Mouse (Mus musculus) erythroblast, embryonic 14.5 days (primary cell): ENCODE measurements around the gene Epb41l2. TPM values are rescaled to one million over a fixed set of nuclear protein-coding genes. Genes with fewer than 3 reads are reported as not detected.

Experiments used
- H3K27me3 ChIP-seq: 2 replicates; pipeline ENCODE4 v1.6.1; 2012; ENCODE audit warnings: inconsistent platforms; ENCODE audit not compliant: control insufficient read depth
- H3K36me3 ChIP-seq: 2 replicates; pipeline ENCODE4 v1.6.1; 2012; ENCODE audit warnings: mild to moderate bottlenecking, inconsistent platforms; ENCODE audit not compliant: control insufficient read depth
- H3K4me1 ChIP-seq: 2 replicates; pipeline ENCODE4 v1.6.1; 2012; ENCODE audit warnings: inconsistent platforms; ENCODE audit not compliant: control insufficient read depth
- H3K4me3 ChIP-seq: replicated peaks from 2 replicates; pipeline ENCODE3; 2012; ENCODE audit warnings: moderate library complexity, mild to moderate bottlenecking, inconsistent platforms
- H3K9me3 ChIP-seq: 2 replicates; pipeline ENCODE4 v1.6.1; 2012; ENCODE audit warnings: low read length, inconsistent platforms, mixed read lengths; ENCODE audit not compliant: control insufficient read depth
- GATA1 ChIP-seq: IDR thresholded peaks from 2 replicates; pipeline ENCODE4 v1.6.1; 2012; ENCODE audit warnings: low read length, inconsistent platforms, mixed read lengths
- TAL1 ChIP-seq: IDR thresholded peaks from 3 replicates; pipeline ENCODE4 v1.6.1; 2012; ENCODE audit warnings: low read length, inconsistent platforms, mixed read lengths
- polyA plus RNA-seq: library from polyadenylated mRNA; stranded (reverse); fragments of >175 nt; gene quantifications from 2 replicates; pipeline ENCODE4 v1.2.3, GENCODE M21; 2012

Gene Epb41l2
- polyA plus RNA-seq, 1 experiment, result 0.48 TPM

DNA sequence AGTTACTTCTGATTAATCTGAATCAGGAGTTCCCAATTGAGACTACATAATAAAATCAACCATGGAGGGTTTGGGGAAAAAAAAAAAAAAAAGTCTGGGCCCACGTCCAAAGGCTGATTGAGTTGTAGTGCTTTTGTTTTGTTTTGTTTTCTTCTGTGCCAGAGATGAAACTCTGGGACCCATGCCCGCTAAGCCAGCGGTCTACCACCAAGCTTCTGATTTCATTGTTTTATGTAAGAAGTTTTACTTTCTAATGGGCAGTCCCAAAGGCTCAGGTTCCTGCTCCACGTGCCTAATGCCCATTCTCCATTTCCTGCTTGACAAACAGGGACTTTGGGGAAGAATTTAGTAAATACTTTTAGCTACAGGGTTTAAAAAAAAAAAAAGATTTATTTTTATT is 33.9 kb upstream of the Epb41l2 start:
- no peak for TF ChIP-seq TAL1
- TF ChIP-seq GATA1, result no peak

GRCm38 (mm10) chr10:25327511-25327910 is 32.1 kb upstream of the Epb41l2 start:
- no peaks in the 10 kb centered on the region for H3K4me1 ChIP-seq
- H3K36me3 ChIP-seq, result no peaks in the 10 kb centered on the region
- H3K4me3 ChIP-seq, result no peak overlapping the region
- no peaks in the 10 kb centered on the region for H3K9me3 ChIP-seq
- no peaks in the 10 kb centered on the region for H3K27me3 ChIP-seq
- TF ChIP-seq GATA1, result no peak
- no peak for TF ChIP-seq TAL1

More for the DNA sequence above, 33.9 kb upstream of the Epb41l2 start:
- no peaks in the 10 kb centered on the region for H3K9me3 ChIP-seq
- no peak overlapping the region for H3K4me3 ChIP-seq
- H3K36me3 ChIP-seq, result no peaks in the 10 kb centered on the region
- H3K4me1 ChIP-seq, result no peaks in the 10 kb centered on the region
- no peaks in the 10 kb centered on the region for H3K27me3 ChIP-seq

DNA sequence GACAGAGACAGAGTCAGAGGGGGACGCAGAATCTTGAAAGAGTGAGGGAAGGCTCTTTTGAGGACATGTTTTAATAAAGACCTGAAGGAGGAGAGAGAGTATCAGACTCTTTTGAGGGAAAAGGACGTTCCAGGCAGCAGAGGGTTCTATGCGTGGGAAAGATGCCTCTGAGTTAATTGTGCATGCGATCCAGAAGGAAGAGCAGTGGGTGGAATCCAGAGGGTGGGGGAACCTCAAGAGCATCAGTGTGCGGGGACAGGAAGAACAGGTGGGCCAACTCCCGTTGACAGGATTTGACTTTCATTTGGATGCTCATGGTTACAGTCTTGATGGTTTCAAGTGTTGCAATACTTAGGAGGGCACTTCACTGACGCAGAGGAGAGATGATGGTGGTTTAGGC is 29.5 kb upstream of the Epb41l2 start:
- H3K4me3 ChIP-seq, result no peak overlapping the region
- no peaks in the 10 kb centered on the region for H3K36me3 ChIP-seq
- H3K27me3 ChIP-seq, result no peaks in the 10 kb centered on the region
- no peaks in the 10 kb centered on the region for H3K4me1 ChIP-seq
- H3K9me3 ChIP-seq, result no peaks in the 10 kb centered on the region
- TF ChIP-seq GATA1, result no peak
- no peak for TF ChIP-seq TAL1

DNA sequence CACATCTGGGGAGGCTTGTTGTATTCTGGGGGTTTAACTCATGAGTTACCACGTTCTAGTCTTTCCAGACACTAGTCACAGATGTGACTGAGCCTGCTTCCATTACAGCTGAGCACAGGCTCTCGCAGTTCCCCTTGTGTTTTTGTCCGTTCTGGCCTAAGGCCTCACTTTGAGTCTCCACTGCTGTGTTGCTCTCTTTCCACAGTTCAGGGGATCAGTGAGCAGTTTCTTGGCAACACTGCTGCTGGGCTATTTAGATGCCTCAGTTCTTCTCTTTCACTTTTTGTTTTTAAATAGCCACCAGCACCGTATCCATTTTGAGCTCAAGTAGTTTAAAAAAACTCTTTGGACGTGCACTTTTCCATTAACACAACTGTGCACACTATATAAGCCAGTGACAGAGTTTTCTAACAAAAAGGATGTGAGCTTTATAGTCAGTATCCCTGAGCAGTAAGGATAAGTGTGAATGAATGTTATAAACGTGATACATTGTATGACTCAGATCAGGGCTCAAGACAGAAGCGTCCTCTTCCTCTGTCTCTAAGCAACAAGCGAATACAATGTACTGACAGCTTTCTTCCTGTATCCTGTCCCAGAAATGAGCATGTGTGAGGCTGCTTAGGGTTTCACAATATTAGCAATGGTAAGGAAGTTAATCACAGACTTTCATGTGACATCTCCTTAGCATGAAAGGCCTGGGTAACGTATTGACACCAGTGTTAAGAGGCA is 28.1 kb upstream of the Epb41l2 start:
- H3K27me3 ChIP-seq, result no peaks in the 10 kb centered on the region
- TF ChIP-seq GATA1 (no peak), TAL1 (no peak)
- no peaks in the 10 kb centered on the region for H3K9me3 ChIP-seq
- H3K4me1 ChIP-seq, result no peaks in the 10 kb centered on the region
- no peaks in the 10 kb centered on the region for H3K36me3 ChIP-seq
- no peak overlapping the region for H3K4me3 ChIP-seq

- Histone ChIP-seq H3K4me1 (no peaks in the 10 kb centered on the region), H3K36me3 (no peaks in the 10 kb centered on the region), H3K27me3 (no peaks in the 10 kb centered on the region), H3K9me3 (no peaks in the 10 kb centered on the region), H3K4me3 (no peak overlapping the region)
- no peak for TF ChIP-seq GATA1
- no peak for TF ChIP-seq TAL1
Measured at GRCm38 (mm10) chr10:25333390-25334079, 26.1 kb upstream of the Epb41l2 start.

DNA sequence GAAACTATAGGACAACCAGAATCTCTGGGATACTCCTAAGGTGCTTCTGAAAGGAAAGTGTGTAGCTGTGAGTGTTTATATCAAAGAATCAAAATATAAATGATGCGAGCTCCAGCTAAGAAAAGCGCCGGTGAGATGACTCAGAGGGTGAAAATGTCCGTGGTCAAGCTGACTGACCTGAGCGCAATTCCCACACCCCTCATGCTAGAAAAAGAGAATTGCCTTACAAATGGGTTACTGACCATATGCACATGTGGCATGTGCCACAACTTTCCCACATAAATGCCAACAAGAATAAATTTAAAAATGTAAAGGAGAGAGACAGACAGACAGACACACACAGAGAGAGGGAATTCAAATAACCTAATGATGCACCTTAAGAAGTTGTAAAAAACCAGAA is 18.9 kb upstream of the Epb41l2 start:
- TF ChIP-seq TAL1, result no peak
- TF ChIP-seq GATA1, result no peak

DNA sequence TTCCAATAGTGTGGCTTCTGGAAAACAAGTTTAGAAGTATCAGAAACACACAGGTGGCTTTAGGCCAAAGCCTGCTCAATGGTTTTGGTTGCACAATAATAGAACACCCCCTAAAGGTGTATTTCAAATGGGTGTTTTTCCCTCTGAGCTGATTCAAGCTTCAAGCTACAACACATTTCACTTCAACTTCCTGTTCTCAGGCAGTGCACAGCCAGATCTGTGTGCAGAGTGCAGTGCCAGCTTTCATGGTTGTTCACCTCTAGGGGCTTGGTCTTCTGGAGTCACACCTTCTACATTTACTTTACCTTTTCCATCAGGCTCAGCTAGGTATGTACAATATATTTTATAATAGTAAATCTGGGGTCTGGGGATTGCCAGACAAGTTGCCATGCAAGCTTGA is 16.8 kb upstream of the Epb41l2 start:
- H3K36me3 ChIP-seq, result no peaks in the 10 kb centered on the region
- H3K4me3 ChIP-seq, result no peak overlapping the region
- TF ChIP-seq TAL1 (no peak), GATA1 (no peak)
- H3K9me3 ChIP-seq, result no peaks in the 10 kb centered on the region
- 0 out of 2 replicates have a peak, but pooled peaks cover 1% of the 10 kb centered on the region for H3K4me1 ChIP-seq
- no peaks in the 10 kb centered on the region for H3K27me3 ChIP-seq

More for the DNA sequence above, 18.9 kb upstream of the Epb41l2 start:
- Histone ChIP-seq H3K9me3 (no peaks in the 10 kb centered on the region), H3K4me3 (no peak overlapping the region), H3K27me3 (no peaks in the 10 kb centered on the region), H3K4me1 (0 out of 2 replicates have a peak, but pooled peaks cover 1% of the 10 kb centered on the region), H3K36me3 (no peaks in the 10 kb centered on the region)

DNA sequence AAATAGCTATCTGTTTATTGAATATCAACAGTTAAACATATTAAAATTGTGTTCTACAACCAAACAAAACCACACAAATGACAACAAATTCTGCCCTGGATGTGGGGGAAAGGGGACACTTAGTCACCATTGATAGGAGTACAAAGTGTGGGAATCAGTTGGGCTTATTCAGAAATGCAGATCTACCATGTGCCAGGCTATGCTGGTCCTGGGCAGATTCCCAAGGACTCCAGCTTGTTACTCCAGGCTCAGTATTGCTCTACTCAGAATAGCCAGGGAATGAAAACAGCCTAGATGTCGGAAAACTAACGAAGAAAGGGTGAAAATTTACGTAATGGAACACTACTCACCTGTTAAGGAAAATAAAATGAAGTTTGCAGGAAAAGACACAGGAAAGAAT is 5.7 kb upstream of the Epb41l2 start:
- H3K9me3 ChIP-seq, result no peaks in the 10 kb centered on the region
- peaks cover 12% of the 10 kb centered on the region for H3K27me3 ChIP-seq
- H3K36me3 ChIP-seq, result no peaks in the 10 kb centered on the region
- no peak overlapping the region for H3K4me3 ChIP-seq
- TF ChIP-seq TAL1, result no peak
- no peak for TF ChIP-seq GATA1
- H3K4me1 ChIP-seq, result no peaks in the 10 kb centered on the region

GRCm38 (mm10) chr10:25354390-25354789 is 5.2 kb upstream of the Epb41l2 start:
- Histone ChIP-seq H3K9me3 (no peaks in the 10 kb centered on the region), H3K27me3 (peaks cover 15% of the 10 kb centered on the region), H3K4me3 (no peak overlapping the region), H3K4me1 (peaks cover 3% of the 10 kb centered on the region), H3K36me3 (no peaks in the 10 kb centered on the region)
- TF ChIP-seq GATA1 (no peak), TAL1 (no peak)
